Mouse (Mus musculus) heart, postnatal 4 days (tissue): Measurements from ENCODE around the gene Relt. TPM values are rescaled to one million over a fixed set of nuclear protein-coding genes. Genes with fewer than 3 reads are reported as not detected.
A peak's percentile ranks its signal among the peaks of the same experiment; 100 is the strongest.
"Not testable (repeated sequence)": the region's sequence is repeated elsewhere in the genome, so short reads cannot be mapped to it uniquely, and the experiment has no call there.

Experiments
- DNase-seq: peaks from one replicate; pipeline ENCODE4 v3.0.0; 2021
- total RNA-seq, 2 experiments: library from RNA; stranded (reverse); gene quantifications; 2 replicates each; pipeline ENCODE4 v1.2.3; 2021

Gene Relt
- total RNA-seq, 2 experiments from 2014 or later, result 5.6 to 6.4 TPM

DNA sequence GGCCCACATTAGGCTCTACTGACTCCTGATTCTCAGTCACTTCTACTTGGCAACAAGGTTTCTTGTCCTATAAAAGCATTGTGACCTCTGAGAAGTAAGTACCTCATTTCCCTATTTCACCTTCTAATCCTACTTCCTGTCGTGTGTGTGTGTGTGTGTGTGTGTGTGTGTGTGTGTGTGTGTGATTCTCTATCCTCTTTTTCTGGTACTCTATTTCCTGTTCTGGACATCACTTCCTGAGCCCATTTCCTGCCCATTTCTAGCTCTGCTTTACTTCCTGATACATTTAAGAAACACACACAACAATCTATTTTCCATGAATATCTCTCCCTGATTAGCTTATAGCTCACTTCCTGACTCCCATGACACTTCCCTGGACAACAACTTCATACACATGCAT, 12.6 kb upstream of the Relt start:
- no peak for DNase-seq

DNA sequence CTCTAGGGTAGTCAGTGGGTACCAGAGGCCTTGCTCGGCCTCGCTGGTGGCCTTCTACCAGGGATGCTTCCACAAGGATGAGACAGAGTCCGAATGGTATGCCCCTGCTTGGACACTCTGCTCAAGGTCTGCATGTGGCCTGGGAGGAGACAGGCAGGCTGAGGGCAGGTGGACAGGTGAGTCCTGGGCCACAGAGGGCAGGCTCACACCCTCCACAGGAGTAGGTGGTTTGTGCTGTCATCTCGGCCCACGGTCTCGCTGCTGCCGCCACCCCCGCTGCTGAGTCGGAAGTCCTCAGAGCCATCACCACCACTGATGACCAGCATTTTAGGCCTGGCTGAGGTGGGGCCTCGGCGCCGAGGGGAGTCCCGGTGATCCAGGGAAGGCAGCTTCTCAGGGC, 10.0 kb upstream of the Relt start:
- no peak for DNase-seq

DNA sequence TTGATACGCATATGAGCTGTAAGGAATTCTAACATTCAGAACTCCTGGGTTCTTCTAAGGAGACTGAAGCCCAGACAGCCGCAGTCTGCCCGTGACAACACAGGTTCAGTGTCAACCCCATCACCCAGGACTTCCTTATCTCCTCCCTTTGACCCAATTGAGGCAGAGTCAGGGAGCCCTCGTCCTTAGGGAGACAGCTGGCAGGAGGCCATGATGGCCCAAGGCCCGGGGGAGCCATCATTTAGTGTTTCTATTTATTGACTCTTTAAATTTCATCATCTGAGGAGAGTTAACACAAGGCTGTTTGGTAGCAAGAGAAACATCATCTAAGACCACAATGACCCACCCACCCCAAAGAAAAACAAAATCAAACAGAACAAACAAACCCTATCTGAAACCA, 8.6 kb upstream of the Relt start:
- peak; percentile 65 for DNase-seq

DNA sequence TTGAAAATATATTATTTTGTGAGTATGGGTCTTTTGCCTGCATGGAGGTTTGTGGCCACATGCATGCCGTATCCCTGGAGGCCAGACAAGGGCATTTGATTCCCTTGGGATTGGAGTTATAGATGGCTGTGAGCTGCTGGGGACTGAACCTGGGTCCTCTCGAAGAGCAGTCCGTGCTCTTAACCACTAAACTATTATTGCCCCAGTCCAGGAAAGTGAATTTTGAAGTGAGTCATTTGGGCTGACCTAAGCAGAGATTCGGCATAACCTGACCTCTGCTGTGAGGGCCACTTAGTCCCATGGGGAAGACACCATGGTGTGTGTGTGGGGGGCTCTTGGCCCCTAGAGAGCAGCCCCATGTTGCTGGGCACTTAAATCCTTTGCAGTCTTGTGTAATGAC, 8.1 kb upstream of the Relt start:
- no peak for DNase-seq

DNA sequence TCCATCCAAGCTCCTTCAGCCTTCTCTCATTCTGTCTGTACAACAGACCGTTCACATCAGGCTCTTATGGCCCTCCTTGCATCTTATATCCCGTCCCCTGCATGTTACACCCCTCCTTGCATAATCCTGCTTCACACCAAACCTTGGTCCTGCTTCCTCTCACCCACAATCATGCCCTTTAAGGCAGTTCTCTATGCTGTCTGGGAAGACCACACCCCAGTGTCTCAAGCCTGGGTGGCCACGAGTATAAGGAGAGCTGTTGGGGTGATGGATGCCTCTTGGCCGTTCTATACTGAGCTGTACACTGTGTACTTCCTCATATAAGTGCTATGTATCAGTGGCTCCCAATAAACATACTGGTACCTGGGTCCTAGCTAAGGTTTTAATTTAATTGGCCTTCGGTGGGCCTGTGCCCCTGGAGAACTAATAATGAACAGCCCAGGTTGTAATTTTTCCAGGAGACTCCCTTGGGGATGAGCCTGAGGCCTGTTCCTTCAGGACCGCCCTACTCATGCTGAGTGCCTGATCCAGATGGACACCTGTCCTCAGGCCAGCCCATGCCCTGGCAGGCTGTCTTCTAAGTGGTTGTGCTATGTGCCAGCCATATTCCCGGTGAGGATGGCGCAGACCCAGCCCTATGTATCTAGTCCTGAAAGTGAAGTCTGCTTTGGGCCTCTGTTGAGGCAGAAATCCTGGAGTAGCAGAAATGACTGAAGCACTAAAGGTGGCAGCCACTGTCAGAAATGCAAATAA, 6.8 kb upstream of the Relt start:
- DNase-seq, result no peak

DNA sequence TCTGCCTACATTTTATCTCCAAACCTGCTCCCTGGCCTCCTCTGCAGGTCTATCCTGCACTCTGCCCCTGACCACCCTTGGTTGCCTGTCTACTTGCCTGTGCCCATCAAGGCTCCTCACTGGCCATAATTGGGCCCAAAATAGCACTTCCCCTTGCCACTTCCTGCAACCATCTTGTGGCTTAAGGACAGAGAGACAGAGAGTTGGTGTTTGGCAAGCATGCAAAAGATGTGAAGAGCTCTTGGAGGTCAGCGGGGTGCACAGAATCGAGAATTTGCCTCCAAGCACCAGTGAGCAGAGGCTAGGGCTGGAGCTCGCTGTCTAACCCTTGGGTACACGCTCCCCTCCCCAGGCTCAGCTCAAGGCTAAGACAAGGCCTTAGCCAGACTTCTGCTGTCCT, 5.3 kb upstream of the Relt start:
- no peak for DNase-seq

DNA sequence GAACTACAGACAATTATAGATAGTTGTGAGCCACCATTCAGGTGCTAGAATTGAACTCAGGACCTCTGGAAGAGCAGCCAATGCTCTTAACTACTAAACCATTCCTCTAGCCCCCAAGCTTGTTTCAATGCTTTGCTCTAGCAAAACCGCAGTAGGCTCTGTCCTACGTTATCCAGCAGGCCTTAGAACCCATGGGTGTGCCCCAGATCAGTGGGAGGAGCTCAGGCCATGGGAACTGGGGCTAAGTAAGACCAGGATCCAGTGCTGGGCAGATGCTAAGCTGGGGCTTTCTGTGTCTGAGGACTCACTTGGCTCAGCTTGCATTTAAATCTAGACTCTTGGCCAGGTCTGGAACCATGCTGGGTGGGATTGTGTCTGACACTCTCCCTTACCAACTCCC, 4.3 kb upstream of the Relt start:
- no peak for DNase-seq

DNA sequence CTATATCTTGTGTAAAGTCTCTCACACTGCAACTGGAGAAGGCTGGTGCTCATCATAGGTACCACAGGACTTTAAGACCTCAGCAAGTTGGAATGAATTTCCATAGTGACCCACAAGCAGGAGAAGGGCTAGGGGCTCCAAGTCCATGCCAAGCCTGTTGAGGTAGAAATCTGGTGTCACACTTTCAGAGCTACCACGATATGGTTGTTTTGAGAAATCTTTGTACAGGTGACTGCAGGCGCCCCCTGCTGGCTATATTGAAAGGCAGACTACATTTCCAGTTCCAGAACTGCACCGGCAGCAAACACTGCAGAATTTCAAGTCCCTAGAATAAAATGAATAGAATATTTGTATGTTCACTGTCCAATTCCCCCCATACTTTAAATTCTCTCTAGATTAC, 3.4 kb upstream of the Relt start:
- peak; percentile 78 for DNase-seq

DNA sequence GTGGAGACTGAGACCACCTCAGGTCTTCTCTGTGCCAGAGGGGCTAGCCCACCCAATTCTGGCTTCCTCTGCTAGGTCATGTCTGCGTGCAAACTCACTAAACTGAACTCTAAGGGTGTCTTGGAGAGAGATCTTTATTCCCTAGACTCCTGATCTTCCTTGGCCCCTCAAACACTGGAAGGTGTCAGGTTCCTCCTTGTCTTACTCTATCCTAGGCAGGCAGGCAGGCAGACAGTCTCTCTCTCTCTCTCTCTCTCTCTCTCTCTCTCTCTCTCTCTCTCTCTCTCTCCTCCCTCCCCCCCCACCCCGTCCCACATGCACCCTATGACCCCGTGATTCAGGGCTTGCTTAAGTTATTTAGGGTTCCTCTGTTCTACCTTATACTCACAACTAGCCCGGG, 893 bp downstream of the Relt start:
- no peak for DNase-seq

DNA sequence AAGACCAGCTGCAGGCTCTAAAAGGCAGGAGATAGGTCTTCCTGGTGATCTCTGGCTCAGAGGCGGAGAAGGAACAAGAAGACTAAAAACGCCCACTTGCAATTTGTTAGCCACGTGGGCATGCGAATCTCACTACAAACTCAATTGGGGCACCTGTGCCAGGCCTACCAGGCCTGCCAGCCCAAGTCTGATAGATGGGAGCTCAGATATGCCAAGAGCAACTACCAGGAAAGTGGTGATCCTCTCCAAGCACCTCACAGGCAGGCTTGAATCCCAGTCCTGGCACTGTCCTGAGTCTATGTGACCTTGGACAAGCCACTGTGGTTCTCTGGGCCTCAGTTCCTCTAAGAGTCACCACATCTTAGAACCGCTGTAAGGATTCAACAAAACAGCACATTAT, 2.0 kb downstream of the Relt start:
- DNase-seq, result no peak

DNA sequence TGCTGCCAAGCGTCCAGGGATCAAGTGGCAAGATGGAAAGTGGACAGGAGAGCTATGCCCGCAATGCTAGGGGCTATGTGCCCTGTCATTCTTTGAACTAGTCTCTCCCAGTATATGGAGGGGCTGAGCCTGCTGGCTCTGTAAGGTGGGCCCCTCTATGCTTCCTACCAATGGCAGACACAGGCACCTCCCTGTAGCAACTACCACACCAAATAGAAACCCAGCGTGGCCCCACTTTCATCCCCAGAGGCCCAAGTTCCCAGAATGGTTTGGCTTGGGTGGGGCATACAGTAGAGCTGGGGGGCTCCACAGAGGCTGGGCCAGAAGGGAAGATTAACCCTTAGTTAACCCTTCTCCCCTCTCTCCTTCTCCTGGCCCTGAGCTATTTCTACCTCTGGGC, 2.8 kb downstream of the Relt start:
- no peak for DNase-seq

DNA sequence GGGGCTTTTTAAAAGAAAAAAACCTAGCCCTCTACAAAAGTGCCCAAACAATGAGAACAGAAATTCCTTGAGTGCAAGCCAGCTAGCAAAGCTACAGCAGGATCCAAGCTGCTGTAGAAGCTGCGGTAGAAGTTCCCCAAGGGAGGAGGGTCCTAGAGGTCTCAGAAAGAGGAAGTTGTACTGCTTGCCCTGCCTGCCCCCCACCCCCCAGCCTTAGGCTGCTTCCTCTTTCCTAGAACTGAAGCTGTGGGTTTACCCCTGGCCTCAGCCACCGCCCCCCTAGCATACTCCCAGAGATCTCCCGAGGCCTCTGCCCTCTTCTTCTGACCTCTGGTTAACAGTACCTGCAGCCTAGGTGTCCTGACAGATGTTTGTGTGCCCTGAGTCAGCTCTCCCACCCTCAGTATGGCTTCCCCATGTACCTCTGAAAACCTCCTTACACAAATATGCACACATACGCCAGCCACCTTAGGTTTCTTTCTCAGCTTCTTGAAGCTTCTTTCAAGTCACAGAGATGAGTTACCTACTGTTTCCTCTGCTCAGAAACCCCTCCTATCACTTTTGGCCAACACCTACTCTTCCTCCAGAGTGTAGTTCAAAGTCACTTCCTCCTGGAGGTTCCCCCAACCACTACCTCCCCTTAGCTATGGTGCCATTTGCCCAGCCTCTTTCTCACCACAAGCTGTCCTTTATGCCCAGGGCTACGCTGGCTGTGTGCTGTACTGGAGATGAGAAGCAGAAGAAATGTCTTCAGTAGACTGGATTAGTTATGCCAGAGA, 7.3 kb downstream of the Relt start:
- DNase-seq, result peak; percentile 45

DNA sequence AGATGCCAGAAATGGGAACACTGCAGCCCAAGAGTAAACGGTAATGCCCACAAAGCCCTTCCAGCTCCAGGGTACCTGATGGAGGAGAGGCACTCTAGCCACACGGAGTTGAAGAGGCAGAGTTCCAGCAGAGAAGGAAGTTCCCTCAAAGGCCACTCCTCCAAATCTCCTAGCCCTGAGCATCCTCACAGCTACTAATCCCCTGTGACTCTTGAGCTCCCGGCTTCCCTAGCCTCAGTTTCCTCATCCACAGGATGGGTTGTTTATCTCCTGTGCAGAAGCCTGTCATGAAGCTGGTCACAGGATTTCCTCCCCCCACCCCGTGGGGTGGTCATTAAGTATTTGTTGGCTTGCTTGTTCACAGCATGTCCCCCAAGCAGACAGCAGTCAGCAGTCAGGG, 7.9 kb downstream of the Relt start:
- no peak for DNase-seq

DNA sequence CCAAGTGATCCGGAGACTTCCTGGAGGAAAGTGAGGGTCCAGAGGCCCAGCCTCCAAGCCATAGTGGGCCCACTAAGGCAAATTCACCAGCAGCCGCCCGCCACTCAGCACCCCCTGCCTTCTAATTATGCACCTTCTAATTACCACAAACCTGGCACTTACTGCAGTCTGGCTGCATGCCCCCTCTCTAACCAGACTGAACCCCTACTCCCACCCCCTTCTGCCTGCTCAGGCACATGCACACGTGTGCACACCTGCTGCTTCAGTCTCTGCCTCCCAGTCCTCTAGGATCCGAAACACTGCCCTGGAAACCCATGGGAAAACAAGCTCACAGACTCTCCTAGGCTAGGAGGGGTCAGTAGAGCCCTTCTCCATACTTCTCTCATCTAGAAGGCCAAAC, 8.4 kb downstream of the Relt start:
- DNase-seq, result no peak

DNA sequence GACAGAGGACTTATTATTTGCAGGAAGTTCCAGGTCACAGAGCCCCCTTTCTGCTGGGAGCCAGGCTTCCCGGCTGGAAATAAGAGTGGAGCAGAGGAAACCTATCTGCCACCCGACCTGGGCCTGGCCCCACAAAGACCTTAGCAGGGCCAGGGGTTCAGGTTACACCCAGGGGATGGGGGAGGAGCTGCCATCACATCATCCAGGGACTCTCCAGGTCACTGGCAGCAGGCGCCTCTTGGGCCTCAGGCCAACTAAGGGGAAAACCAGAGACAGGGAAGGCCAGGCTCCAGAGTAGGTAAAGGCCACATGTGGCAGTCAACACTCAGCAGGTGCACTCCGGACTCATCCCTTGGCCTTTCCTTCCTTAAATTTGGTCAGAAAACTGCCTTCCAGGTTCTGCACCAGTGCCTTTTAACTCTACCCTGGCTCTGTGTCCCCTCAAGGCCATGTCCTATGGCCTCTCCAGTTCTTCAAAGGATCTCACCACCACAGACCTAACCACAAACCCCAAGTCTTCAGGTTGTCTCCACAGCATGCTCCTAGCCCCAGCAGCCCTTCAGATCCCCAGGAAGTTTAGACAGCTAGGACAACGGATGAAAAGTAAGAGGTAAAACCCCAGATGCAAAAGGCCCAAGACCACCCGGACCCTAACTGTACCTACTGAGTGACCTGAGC, 9.0 kb downstream of the Relt start:
- DNase-seq, result peak; percentile 41

DNA sequence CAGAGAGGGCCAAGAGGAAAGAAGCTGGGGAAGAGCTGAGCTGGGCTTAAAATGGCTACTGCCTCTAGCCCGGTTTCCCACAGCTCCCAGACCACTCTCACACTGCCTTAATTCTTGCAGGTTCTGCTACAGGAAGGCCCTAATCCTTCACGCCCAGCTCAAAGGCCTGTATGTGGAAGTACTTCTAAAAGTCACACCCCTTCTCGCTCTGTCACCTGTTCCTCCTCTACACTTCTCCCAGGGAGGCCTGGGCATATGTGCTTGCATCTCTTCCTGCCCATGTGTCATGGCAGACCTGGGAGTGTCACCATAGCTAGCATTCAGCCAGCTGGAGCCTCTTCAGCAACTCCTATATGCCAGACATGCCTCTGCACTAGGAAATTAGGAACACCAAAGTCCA, 9.8 kb downstream of the Relt start:
- no peak for DNase-seq

DNA sequence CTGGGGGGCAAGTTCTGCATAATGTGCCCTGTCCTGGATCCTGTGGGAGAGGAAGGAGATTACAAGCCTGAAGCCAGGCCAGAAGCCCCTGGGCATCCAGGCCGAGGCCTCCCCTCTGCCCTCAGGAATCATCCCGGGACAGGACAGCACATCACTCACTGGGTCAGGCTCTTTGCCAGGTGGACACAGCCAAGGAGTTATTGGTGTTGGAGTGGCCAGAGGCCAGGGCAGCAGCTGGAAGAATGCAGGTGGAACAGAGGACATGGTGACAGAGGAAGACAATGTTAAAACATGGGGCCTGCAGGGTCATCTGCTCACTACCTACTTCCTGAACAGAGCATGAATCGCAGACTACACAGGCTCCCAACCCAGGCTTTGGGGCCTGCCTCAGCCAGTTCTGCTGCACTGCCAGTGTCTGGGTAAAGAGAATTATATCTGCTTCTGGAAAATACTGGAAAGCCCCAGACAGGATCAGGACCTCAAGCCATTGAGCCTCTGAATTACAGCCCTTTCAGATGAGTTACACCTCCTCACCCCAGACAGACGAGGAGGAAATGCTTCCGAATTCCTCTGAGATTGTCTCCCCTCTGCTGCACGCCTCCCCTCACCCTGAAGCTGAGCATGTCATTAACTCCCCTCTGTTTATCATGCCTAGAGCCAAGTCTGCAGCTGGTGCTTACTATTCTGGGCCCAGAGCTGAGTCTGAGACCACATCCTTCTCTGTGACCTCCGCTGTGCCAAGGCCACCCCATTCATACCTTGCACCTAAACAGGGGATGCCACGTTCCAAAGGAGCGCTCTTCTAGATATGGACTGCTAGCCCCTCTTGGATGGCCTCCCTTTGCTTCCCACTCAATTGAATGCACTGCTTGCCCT, 11.5 kb downstream of the Relt start:
- DNase-seq, result no peak

DNA sequence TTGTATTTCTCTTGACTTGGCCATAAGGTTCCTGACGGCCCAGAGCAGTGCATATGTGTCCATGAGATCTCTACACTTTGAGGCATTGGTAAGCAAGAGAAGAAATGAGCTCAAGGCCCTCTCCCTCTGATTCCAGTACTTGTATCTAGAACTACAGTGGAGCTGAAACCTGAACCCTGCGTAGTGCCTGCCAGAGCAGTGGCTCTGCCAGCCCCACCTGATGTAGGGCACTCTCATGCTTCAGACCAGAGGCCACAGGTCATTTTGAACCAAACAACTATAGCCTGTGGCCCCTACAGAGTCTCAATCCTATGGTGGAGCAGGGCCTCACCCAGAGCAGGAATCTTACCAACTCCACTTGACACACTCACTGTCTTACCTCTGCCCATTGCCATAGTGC, 13.7 kb downstream of the Relt start:
- DNase-seq, result no peak

DNA sequence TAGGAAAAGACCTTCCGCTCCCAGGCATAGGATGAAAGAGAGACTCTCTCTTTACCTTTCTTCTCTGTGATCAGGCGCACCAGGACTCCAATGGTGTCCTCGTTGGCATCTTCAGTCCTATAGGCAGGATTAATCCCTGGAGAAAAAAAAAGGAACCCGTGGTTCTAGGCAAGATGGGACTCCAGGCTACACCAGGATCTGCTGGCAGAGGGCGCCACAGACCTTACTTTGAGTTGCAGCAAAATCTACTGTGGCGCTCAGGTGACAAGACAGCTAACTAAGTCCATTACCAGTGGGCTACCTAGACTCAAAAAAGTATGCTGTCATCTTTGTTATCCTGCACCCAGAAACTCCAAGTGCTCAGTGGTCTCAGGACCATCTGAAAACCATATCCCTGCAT, 14.5 kb downstream of the Relt start:
- peak; percentile 83 for DNase-seq

DNA sequence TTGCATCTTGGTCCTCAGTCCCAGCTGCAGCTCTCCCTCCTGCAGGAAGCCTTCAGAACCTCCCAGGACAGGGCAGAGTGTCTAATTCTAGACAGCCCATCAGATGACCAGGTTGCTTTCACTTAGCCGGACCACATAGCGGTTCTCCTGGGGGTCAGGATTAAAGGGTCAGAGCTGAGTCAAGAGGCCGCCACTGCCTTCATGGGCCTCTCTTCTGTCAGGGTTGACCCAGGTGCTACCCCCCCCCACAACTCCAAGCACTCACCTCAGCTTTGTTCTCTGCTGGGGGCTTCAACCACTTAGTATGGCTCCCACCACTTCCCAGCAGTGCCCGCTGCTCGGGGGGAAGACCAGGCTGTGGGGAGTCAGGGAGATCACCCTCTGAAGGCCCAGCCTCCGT, 16.1 kb downstream of the Relt start:
- DNase-seq, result peak; percentile 4

DNA sequence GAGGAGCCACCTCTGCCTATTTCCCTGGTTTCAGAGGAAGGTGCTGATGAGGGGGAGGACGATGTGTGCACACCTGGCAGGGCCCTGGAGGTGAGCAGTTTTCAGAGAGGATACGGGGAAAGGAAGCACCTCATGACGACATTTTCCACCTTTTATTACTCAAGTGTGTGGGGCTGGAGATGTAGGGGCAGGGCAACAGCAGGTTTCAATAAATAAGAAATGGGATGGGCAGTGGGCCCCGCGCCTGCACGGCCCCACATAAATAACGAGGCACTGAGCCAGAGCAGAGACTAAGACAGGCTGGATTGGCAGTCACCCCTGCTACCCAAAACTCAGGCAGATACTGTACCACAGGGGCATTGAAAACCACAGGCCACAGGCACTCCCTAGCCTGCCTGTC, 17.2 kb downstream of the Relt start:
- not testable (repeated sequence) for DNase-seq

DNA sequence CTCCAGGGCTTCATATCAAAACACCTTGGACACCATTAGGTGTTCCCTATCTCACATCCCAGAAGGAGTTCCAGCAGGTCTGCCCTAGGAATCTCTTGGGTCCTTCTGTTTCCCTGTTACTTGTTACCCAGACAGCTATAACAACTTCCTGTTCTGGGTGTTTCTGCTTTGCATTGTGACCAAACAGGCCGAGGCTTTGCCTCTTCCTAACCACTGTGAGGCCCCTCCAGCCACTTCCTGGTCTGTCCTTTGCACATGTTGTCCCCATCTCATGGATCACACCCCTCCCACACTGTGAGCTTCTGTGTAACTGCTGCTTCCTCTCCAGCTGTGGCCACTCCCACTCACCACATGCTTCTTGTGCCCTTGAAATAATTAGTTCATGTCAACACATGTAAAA, 17.8 kb downstream of the Relt start:
- peak; percentile 60 for DNase-seq

DNA sequence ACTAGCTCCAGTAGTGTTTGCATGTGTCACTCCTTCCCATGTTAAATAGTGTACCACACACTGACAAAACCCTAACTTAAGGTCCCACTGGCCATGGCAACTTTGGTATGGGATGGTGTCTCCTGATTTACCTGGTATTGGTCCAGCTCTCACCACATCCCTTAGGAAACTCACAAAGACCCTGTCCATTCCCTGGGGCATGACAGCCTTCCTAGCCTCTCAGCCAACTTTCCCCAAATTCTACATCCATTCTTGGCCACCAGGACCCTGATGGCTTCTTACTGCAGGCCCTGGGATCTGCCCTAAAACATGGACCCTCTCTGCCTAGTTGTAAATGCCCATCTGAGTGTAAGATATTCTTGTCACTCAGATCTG, 18.2 kb downstream of the Relt start:
- DNase-seq, result no peak
